Mouse (Mus musculus) spleen, adult 2 months (tissue): ENCODE results near the gene Slc19a1. TPM values are rescaled to one million over a fixed set of nuclear protein-coding genes. Genes with fewer than 3 reads are reported as not detected.

Experiments
- DNase-seq, 2 experiments: peaks; one replicate each; pipeline versions ENCODE4 v3.0.0 to v3.0.0-alpha.2; 2012 to 2021; ENCODE audit warnings: low spot score in 2 of 2, low read depth in 1 of 2
- H3K27ac ChIP-seq: fragments of 200-500 bp; 2 replicates; pipeline ENCODE4 v1.5.1; 2012; ENCODE audit warnings: low read length, inconsistent platforms; ENCODE audit not compliant: insufficient read depth
- H3K27me3 ChIP-seq: fragments of 200-500 bp; 2 replicates; pipeline ENCODE4 v1.6.1; 2012; ENCODE audit warnings: mild to moderate bottlenecking, moderate library complexity, low read length, inconsistent platforms; ENCODE audit not compliant: control insufficient read depth, insufficient read depth
- H3K36me3 ChIP-seq: fragments of 200-500 bp; 2 replicates; pipeline ENCODE4 v1.6.1; 2012; ENCODE audit warnings: mild to moderate bottlenecking, low read length, inconsistent platforms; ENCODE audit not compliant: control insufficient read depth, insufficient read depth
- H3K4me1 ChIP-seq: fragments of 200-500 bp; 2 replicates; pipeline ENCODE4 v1.6.1; 2011; ENCODE audit warnings: inconsistent platforms; ENCODE audit not compliant: control insufficient read depth, insufficient read depth, insufficient read length
- H3K4me3 ChIP-seq: fragments of 200-500 bp; 2 replicates; pipeline ENCODE4 v1.5.1; 2011; ENCODE audit warnings: mild to moderate bottlenecking, inconsistent platforms; ENCODE audit not compliant: insufficient read depth, insufficient read length; ENCODE audit errors: extremely low read depth
- CTCF ChIP-seq: fragments of 200-500 bp; IDR thresholded peaks from 2 replicates; pipeline ENCODE4 v1.5.1; 2011; ENCODE audit warnings: mild to moderate bottlenecking, inconsistent platforms; ENCODE audit not compliant: insufficient read depth, insufficient read length, insufficient replicate concordance; ENCODE audit errors: extremely low read depth
- POLR2A ChIP-seq: fragments of 200-500 bp; IDR thresholded peaks from 2 replicates; pipeline ENCODE4 v1.6.1; 2011; ENCODE audit warnings: low read depth, low read length, inconsistent platforms
- WGBS: fragments of 180-500 bp; shearing (Covaris S2); methylation state at CpG from one replicate; pipeline ENCODE4 v1.1.7; 2018; 5-methylcytosine and 5-hydroxymethylcytosine counted together
- polyA plus RNA-seq: library from polyadenylated mRNA; depleted of rRNA; stranded (reverse); fragments of >200 nt; gene quantifications from 2 replicates; pipeline ENCODE4 v1.2.3, GENCODE M21; 2012

The Slc19a1 gene
- polyA plus RNA-seq, 1 experiment, result 46.5 TPM

DNA sequence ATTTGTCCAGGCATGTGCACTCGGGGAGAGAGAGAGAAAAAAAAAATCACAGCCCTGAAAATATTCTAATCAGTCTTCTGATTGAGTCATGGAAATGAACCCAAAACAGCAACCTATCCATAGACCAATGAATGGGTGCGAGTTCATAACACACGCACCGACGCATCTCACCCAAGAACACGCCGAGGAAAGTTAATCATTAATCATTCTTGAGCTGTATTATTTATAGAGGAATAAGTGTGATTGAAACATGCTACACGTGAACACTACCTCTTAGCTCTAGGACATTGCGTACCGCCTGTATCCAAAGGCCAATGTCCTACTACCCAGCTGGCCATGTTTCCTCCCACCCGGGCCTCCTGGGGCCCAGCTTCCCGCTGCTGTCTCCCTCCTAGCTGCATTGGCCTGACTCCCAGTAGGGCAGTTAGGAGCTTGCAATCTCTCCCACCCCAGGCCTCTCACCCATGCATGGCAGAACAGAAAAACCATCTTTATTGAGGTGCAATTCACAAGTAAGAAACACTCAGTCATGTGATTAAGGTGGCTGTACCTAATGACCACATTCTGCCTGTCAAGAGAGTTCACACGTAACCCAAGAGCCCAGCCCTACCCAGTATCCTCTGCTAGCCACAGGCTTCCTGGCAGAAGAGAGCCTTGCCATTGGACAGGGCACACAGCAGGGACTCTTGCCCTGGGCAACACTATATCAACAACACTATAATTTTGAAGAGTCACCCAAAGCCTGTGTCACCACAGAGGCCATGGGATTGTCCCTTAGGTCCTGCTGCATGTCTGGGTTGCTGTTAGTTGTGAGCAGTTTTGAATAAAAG is 9.5 kb upstream of the Slc19a1 start:
- 81% methylated on average over 13 of the region's 13 CpGs for WGBS
- H3K4me3 ChIP-seq, result no peak overlapping the region
- H3K27me3 ChIP-seq, result no peaks in the 10 kb centered on the region
- DNase-seq, result no peak
- no peak overlapping the region for H3K27ac ChIP-seq
- no peaks in the 10 kb centered on the region for H3K36me3 ChIP-seq
- no peaks in the 10 kb centered on the region for H3K4me1 ChIP-seq
- TF ChIP-seq POLR2A (no peak), CTCF (no peak)

- no peak overlapping the region for H3K4me3 ChIP-seq
- no peak for TF ChIP-seq POLR2A
- no peaks in the 10 kb centered on the region for H3K27me3 ChIP-seq
- H3K27ac ChIP-seq, result no peak overlapping the region
- H3K4me1 ChIP-seq, result no peaks in the 10 kb centered on the region
- 77% methylated on average over 5 of the region's 5 CpGs for WGBS
- no peaks in the 10 kb centered on the region for H3K36me3 ChIP-seq
- no peak for DNase-seq
Observed at GRCm38 (mm10) chr10:77024231-77024630, 7.8 kb upstream of the Slc19a1 start.

DNA sequence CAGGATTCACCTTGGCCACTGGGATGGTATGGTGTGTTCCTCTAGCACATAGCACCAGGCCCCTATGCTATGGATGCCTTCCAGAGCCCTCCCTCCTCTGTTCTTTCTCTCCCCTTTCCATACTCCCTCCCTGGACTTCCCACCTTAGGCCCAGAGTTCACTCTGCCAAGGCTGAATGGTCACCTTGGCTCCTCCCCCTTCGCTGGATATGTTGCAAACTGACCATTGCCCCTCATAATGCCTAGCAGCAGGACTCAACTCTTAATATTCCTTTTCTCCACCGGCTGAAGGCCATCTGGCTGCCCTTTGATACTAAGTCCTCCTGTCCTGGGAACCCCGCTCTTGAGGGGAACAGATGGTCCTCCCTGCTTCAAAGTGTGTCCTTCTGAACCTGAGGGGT is 5.1 kb upstream of the Slc19a1 start:
- Histone ChIP-seq H3K27me3 (no peaks in the 10 kb centered on the region), H3K27ac (no peak overlapping the region), H3K4me3 (no peak overlapping the region), H3K4me1 (no peaks in the 10 kb centered on the region), H3K36me3 (no peaks in the 10 kb centered on the region)
- 83% methylated on average over 3 of the region's 3 CpGs for WGBS
- TF ChIP-seq CTCF (no peak), POLR2A (no peak)
- no peak for DNase-seq

DNA sequence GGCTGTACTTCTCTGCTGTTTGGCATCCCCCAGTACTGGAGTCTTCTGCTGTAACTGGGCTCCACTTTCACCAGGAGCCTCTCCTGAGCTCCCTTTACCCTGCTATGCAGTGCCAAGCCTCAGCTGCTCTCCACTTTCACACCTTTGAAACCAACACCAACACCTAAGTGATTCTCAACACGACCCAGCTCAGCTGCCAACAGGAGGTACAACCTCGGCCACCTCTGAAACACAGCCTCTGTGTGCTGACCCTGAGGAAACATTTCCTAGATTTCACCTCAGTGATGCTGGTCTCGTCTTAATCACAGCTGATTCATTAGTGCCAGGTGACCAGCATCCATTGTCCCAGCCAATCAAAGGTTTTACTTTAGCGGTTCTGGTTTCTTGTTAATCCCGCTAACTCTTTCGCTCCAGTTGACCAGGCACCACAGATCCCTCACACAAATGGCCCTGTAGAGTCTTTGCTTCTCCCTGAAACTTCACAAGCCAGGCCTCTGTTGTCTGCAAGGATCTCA is 3.2 kb upstream of the Slc19a1 start:
- Histone ChIP-seq H3K27ac (no peak overlapping the region), H3K4me3 (no peak overlapping the region)
- no peak for DNase-seq

DNA sequence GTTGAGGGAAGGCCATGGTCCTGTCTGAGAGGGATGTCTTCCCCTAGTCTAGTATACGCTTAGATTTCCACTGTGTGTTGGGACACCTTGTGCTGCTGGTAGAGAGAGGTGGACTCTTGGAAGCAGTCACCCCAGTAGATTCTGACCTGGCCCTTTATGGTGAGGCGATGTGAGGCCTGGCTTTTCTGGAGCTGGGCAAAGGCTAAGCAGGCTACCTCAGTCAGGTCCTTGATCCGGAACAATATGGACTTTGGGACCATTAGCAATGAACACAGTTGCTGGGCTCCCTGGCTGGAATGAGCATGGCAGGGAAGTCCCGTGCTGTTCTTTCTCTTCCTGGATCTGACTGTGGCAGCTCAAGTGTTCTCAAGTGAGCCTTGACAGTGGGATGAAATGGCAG is 2.3 kb upstream of the Slc19a1 start:
- 95% methylated on average over 4 of the region's 4 CpGs for WGBS

More for the DNA sequence above, 3.2 kb upstream of the Slc19a1 start:
- peaks cover 2% of the 10 kb centered on the region for H3K4me1 ChIP-seq
- no peaks in the 10 kb centered on the region for H3K36me3 ChIP-seq
- WGBS, result 80% methylated on average over 6 of the region's 6 CpGs
- TF ChIP-seq CTCF (no peak), POLR2A (no peak)
- no peaks in the 10 kb centered on the region for H3K27me3 ChIP-seq

DNA sequence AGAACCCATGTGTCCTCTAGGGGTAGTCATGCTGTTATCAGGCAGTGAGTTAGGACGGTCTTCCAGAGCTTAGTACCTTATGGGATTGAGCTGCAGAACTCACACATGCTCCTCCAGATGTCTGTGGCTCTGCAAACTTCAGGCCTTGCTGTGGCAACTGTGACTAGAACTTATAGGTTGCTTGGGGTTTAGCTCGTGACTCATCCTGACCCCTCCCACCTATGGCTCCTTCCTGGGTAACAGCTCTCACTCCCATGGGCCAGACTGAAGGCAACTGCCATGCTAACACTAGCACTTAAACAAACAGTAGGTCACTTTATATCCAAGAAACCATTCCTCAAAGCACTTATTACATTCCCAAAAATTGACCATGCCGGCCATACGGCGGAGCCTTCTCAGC is 1.4 kb upstream of the Slc19a1 start:
- Histone ChIP-seq H3K27me3 (no peaks in the 10 kb centered on the region), H3K36me3 (no peaks in the 10 kb centered on the region), H3K4me1 (peaks cover 7% of the 10 kb centered on the region), H3K27ac (no peak overlapping the region), H3K4me3 (no peak overlapping the region)
- TF ChIP-seq CTCF (no peak), POLR2A (no peak)
- no peak for DNase-seq
- 91% methylated on average over 5 of the region's 5 CpGs for WGBS

More for the DNA sequence above, 2.3 kb upstream of the Slc19a1 start:
- Histone ChIP-seq H3K4me3 (no peak overlapping the region), H3K4me1 (peaks cover 5% of the 10 kb centered on the region), H3K27ac (no peak overlapping the region), H3K36me3 (no peaks in the 10 kb centered on the region), H3K27me3 (no peaks in the 10 kb centered on the region)
- DNase-seq, result no peak
- TF ChIP-seq CTCF, result no peak
- TF ChIP-seq POLR2A, result no peak
